Mouse (Mus musculus) layer of hippocampus, adult 9-10 months (tissue): ENCODE data around the gene B4galt7.
"Not testable (repeated sequence)": the region's sequence is repeated elsewhere in the genome, so short reads cannot be mapped to it uniquely, and the experiment has no call there.

Experiments used
- DNase-seq: peaks from one replicate; pipeline ENCODE4 v3.0.0; 2022; ENCODE audit warnings: low spot score

Gene B4galt7

GRCm38 (mm10) chr13:55599566-55600540 is at the start of gene B4galt7:
B4galt7 (plus strand) TSS chr13:55599896.
- DNase-seq: peak; percentile 65

- no peak for DNase-seq
These were observed 43.8 kb upstream of the B4galt7 start for GRCm38 (mm10) chr13:55555921-55556320.

- DNase-seq: no peak
These were observed 42.2 kb upstream of the B4galt7 start for GRCm38 (mm10) chr13:55557499-55557898.

- no peak for DNase-seq
These were observed 36.3 kb upstream of the B4galt7 start for GRCm38 (mm10) chr13:55563266-55563879.

- no peak for DNase-seq
These were observed 32.7 kb upstream of the B4galt7 start for GRCm38 (mm10) chr13:55567001-55567400.

- DNase-seq: no peak
These were observed 31.7 kb upstream of the B4galt7 start for GRCm38 (mm10) chr13:55567949-55568348.

GRCm38 (mm10) chr13:55568524-55568923 is 31.2 kb upstream of the B4galt7 start:
- not testable (repeated sequence) for DNase-seq

- DNase-seq: no peak
These were observed 29.9 kb upstream of the B4galt7 start for GRCm38 (mm10) chr13:55569726-55570285.

GRCm38 (mm10) chr13:55570286-55570973 is 29.3 kb upstream of the B4galt7 start:
- DNase-seq: no peak

GRCm38 (mm10) chr13:55571027-55571751 is 28.5 kb upstream of the B4galt7 start, which contains the start of gene Fam193b:
Fam193b (minus strand) TSS chr13:55571120.
- peak; percentile 84 for DNase-seq

- no peak for DNase-seq
These were observed 27.7 kb upstream of the B4galt7 start for GRCm38 (mm10) chr13:55571977-55572376.

GRCm38 (mm10) chr13:55573432-55573831 is 26.3 kb upstream of the B4galt7 start, which contains the start of gene Tmed9:
Tmed9 (plus strand) TSS chr13:55573732.
- DNase-seq: no peak

- no peak for DNase-seq
These were observed 25.4 kb upstream of the B4galt7 start for GRCm38 (mm10) chr13:55574321-55574720.

- no peak for DNase-seq
These were observed 23.8 kb upstream of the B4galt7 start for GRCm38 (mm10) chr13:55575932-55576331.

- not testable (repeated sequence) for DNase-seq
These were observed 22.8 kb upstream of the B4galt7 start for GRCm38 (mm10) chr13:55576872-55577271.

- no peak for DNase-seq
These were observed 21.6 kb upstream of the B4galt7 start for GRCm38 (mm10) chr13:55578086-55578485.

GRCm38 (mm10) chr13:55591961-55592490 is 7.7 kb upstream of the B4galt7 start:
- no peak for DNase-seq

GRCm38 (mm10) chr13:55592512-55593253 is 7.0 kb upstream of the B4galt7 start:
- peak; percentile 88 for DNase-seq

GRCm38 (mm10) chr13:55593254-55593747 is 6.4 kb upstream of the B4galt7 start:
- DNase-seq: no peak

GRCm38 (mm10) chr13:55595375-55595774 is 4.3 kb upstream of the B4galt7 start:
- no peak for DNase-seq
